Mouse (Mus musculus) embryonic fibroblast, embryonic 13.5 days (primary cell): ENCODE data around the gene Slamf7.

Experiments used
- CTCF ChIP-seq: IDR thresholded peaks from 2 replicates; pipeline ENCODE4 v1.5.1; 2011; ENCODE audit warnings: mild to moderate bottlenecking, control low read depth, low read length, moderate library complexity, borderline replicate concordance; ENCODE audit not compliant: insufficient read depth
- POLR2A ChIP-seq: IDR thresholded peaks from 2 replicates; pipeline ENCODE4 v1.6.1; 2011; ENCODE audit warnings: low read depth, mild to moderate bottlenecking, control low read depth, low read length, moderate library complexity

GRCm38 (mm10) chr1:171604686-171605085, 48.1 kb downstream of the Slamf7 start:
- no peak for TF ChIP-seq POLR2A
- TF ChIP-seq CTCF = no peak
